Mouse (Mus musculus): Measurements from ENCODE around the gene Gucy2f. TPM values are rescaled to one million over a fixed set of nuclear protein-coding genes. Genes with fewer than 3 reads are reported as not detected.

Gene Gucy2f
- total RNA-seq, 2 experiments from 2014 or later = 0.51 to 0.61 TPM

DNA sequence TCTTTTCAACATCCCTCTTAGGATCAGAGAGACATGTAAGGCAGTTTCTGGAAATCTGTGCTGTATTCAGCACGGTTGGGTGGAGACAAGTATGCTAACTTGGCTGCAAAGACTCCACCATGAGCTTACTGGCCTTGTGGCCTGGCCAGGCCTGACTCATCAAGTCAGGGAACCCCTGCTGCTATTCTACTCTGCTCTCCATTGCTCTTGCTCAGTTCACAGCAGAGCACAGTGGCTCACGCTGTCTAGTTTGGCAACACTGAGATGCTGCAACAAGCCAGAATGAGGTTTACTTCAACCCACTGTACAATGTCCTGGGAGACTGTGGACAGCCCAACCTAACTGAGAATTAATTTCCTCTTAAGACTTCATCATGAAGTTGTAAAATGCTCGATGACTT, 134.1 kb downstream of the Gucy2f start:
- intact Hi-C loops (cut with DNase I) = no loop called here
- DNase-seq (ENCODE audit: low spot score in 2 of 2) = no peak

Other genes with a start within 250 kb of the Gucy2f start
- gene Nxt2, start 29.8 kb upstream of the Gucy2f start, total RNA-seq (2021) = 10 to 100 TPM; 22.7 to 25.5 TPM
- 1 to 10 TPM; 7.6 to 8.0 TPM for gene Kcne1l, start 109.4 kb upstream of the Gucy2f start, total RNA-seq (2021)
- 10 to 100 TPM; 76.2 to 87.0 TPM for gene Acsl4, start 193.6 kb upstream of the Gucy2f start, total RNA-seq (2021)

All from left cerebral cortex, postnatal 14 days (tissue).